Mouse (Mus musculus) stomach, postnatal 0 days (tissue): ENCODE data around the gene Pdia2.

ENCODE experiments used
- CTCF ChIP-seq: IDR thresholded peaks from 2 replicates; pipeline ENCODE4 v1.5.1; 2016; ENCODE audit warnings: antibody characterized with exemption, low read depth, mild to moderate bottlenecking, moderate library complexity
- EP300 ChIP-seq: optimal IDR thresholded peaks from 2 replicates; pipeline ENCODE3; 2016; ENCODE audit warnings: antibody characterized with exemption

DNA sequence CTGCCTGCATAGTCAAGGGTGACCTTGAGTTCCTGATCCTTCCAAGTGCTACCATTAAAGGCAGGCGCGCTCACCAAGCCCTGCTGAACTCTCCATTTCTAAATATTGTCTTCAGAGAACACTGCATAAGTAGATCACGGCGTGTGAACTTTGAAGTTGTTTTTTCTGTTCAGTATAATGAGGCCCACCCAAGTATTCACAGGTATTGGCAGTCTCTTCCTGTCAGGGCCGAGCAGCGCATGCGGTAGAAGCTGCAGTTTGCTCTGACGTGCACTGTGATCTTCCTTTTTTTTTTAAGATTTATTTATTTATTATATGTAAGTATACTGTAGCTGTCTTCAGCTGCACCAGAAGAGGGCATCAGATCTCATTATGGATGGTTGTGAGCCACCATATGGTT lies 35.5 kb upstream of the Pdia2 start:
- TF ChIP-seq EP300 = no peak
- TF ChIP-seq CTCF = no peak
